Mouse (Mus musculus): ENCODE measurements around the gene Apobec3. TPM values are rescaled to one million over a fixed set of nuclear protein-coding genes. Genes with fewer than 3 reads are reported as not detected.

Gene Apobec3
- polyA plus RNA-seq, 2 experiments = 12.0 to 18.0 TPM

DNA sequence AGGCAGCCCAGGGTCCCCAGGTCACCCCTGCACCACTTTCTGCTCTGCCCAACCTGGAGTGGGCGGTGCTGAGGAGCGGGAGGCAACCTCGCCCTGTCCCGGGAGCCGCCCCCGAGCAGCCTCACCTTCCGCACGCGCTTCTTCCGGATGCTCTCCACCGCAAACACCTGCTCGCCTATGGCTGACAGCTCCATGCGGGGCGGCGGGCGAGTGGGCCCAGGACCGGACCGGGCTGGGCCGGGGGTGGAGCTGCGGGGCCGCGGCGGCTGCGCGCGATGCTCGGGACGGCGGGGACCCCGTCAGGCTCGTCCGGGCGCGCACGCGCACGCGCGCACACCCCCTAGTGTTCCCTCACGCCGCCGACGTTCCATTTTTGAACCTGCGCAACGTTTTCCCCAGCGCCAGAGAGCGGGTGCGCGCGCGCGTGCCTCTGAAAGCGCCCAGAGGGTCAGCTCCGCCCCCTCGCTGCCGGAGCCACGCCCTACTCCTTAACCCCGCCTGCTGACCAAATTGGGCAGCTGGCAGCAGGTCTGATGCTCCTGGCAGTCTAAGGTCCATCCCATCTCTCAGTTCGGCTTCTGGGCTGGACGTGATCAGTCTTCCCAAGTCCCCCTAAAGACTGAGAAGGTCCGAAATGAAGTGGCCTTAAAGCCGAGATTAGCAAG, 41.0 kb downstream of the Apobec3 start:
- ATAC-seq (ENCODE audit: low FRiP score, low read depth) (peak; percentile 38; the same call in 1 of the 2 replicates), DNase-seq (ENCODE audit: low spot score) (peak; percentile 71)
- WGBS = 2% methylated on average over 41 of the region's 62 CpGs
- peak overlapping the region; percentile 84 for H3K4me2 ChIP-seq (replicated peaks; ENCODE audit: low read depth, low read length, severe bottlenecking)
- peaks cover 36% of the 10 kb centered on the region for H3K27me3 ChIP-seq (ENCODE audit: control insufficient read depth, insufficient read depth, low read length)
- H3K4me1 ChIP-seq (ENCODE audit: control insufficient read depth, insufficient read depth, low read length) = peaks cover 10% of the 10 kb centered on the region
- H3K9ac ChIP-seq (ENCODE audit: low read depth, low read length, severe bottlenecking) = peak overlapping the region; percentile 55
- no peaks in the 10 kb centered on the region for H3K9me3 ChIP-seq (ENCODE audit: control insufficient read depth, low read length)
- no peaks in the 10 kb centered on the region for H3K36me3 ChIP-seq (ENCODE audit: control insufficient read depth, insufficient read depth, low read length)
- TF ChIP-seq POLR2A (IDR thresholded peaks at IDR 0.05; ENCODE audit: borderline replicate concordance, extremely low read depth, insufficient read depth, insufficient read length) = no peak
- H3K27ac ChIP-seq (replicated peaks; ENCODE audit: low read depth, low read length) = no peak overlapping the region
- H3K4me3 ChIP-seq (replicated peaks; ENCODE audit: low read length) = peak overlapping the region; percentile 60

GRCm38 (mm10) chr15:79933052-79933669, 41.7 kb downstream of the Apobec3 start:
- Histone ChIP-seq H3K4me2 (replicated peaks; ENCODE audit: low read depth, low read length, severe bottlenecking) (peak overlapping the region; percentile 84), H3K9ac (ENCODE audit: low read depth, low read length, severe bottlenecking) (no peak overlapping the region), H3K36me3 (ENCODE audit: control insufficient read depth, insufficient read depth, low read length) (no peaks in the 10 kb centered on the region), H3K9me3 (ENCODE audit: control insufficient read depth, low read length) (no peaks in the 10 kb centered on the region), H3K27me3 (ENCODE audit: control insufficient read depth, insufficient read depth, low read length) (peaks cover 36% of the 10 kb centered on the region), H3K27ac (replicated peaks; ENCODE audit: low read depth, low read length) (no peak overlapping the region), H3K4me3 (replicated peaks; ENCODE audit: low read length) (peak overlapping the region; percentile 60), H3K4me1 (ENCODE audit: control insufficient read depth, insufficient read depth, low read length) (peaks cover 8% of the 10 kb centered on the region)
- 4% methylated on average over 22 of the region's 22 CpGs for WGBS
- ATAC-seq (ENCODE audit: low FRiP score, low read depth) (no peak), DNase-seq (ENCODE audit: low spot score) (no peak)
- TF ChIP-seq POLR2A (IDR thresholded peaks at IDR 0.05; ENCODE audit: borderline replicate concordance, extremely low read depth, insufficient read depth, insufficient read length) = no peak

DNA sequence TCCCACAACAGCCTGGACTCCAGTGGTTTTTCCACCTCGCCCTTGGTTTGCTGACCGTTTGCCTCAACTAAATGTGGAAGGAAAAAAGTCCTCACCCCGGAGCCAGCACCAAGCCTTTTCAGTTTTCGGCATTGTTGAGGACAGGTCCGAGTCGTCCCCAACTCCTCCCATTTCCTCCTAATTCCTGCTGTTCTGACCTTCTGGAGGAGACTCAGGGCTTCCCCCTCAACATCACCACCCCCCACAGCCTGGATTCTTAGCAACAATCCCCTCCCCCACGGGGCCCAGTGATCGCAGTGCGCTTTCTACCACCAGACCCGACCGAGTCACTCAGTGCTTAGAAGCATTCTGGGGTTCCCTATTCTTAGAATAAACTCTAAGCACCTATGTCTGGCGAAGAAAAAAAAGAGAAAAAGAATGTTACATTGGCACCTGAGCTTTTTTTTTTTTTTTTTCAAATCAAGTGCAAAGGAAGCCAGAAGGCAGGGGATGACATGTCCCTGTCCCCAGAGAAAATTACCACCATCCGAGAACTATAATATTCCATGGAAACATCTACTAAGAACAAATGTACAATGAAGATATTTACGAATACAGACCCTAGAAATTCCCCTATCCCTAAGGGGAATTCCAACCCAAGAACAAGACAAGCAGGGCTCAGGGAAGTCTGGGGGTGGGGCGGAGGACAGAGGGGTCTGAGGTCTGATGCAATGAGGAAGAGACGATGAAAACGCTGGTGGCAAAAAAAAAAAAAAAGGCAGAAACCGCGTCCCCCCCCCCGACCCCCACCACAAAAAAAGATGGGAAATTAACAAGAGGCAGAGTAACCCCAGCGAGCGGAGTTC, 42.4 kb downstream of the Apobec3 start:
- Histone ChIP-seq H3K4me2 (replicated peaks; ENCODE audit: low read depth, low read length, severe bottlenecking) (peak overlapping the region; percentile 13), H3K27ac (replicated peaks; ENCODE audit: low read depth, low read length) (no peak overlapping the region), H3K36me3 (ENCODE audit: control insufficient read depth, insufficient read depth, low read length) (no peaks in the 10 kb centered on the region), H3K9me3 (ENCODE audit: control insufficient read depth, low read length) (no peaks in the 10 kb centered on the region), H3K4me3 (replicated peaks; ENCODE audit: low read length) (no peak overlapping the region), H3K4me1 (ENCODE audit: control insufficient read depth, insufficient read depth, low read length) (peaks cover 8% of the 10 kb centered on the region), H3K9ac (ENCODE audit: low read depth, low read length, severe bottlenecking) (no peak overlapping the region), H3K27me3 (ENCODE audit: control insufficient read depth, insufficient read depth, low read length) (peaks cover 36% of the 10 kb centered on the region)
- no peak for DNase-seq (ENCODE audit: low spot score)
- WGBS = 2% methylated on average over 21 of the region's 22 CpGs
- TF ChIP-seq POLR2A (IDR thresholded peaks at IDR 0.05; ENCODE audit: borderline replicate concordance, extremely low read depth, insufficient read depth, insufficient read length) = no peak
- ATAC-seq (ENCODE audit: low FRiP score, low read depth) = no peak

DNA sequence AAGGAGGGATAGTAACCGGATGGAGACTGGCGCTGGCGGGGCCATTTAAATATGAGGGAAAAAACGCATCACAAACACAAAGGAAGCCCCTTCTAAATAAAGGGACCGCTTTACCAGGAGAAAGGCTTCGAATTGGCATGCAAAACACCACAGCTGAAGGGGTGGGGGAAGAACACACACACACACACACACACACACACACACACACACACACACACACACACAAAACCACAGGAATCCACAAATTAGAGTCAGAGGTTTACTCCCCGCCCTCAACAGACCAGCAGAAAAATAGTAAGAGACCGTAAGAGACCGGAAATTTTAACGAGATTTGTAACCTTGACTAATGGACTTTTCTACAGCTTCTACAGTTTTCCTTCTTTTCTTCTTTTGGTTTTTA, 43.3 kb downstream of the Apobec3 start:
- no peak overlapping the region for H3K4me3 ChIP-seq (replicated peaks; ENCODE audit: low read length)

DNA sequence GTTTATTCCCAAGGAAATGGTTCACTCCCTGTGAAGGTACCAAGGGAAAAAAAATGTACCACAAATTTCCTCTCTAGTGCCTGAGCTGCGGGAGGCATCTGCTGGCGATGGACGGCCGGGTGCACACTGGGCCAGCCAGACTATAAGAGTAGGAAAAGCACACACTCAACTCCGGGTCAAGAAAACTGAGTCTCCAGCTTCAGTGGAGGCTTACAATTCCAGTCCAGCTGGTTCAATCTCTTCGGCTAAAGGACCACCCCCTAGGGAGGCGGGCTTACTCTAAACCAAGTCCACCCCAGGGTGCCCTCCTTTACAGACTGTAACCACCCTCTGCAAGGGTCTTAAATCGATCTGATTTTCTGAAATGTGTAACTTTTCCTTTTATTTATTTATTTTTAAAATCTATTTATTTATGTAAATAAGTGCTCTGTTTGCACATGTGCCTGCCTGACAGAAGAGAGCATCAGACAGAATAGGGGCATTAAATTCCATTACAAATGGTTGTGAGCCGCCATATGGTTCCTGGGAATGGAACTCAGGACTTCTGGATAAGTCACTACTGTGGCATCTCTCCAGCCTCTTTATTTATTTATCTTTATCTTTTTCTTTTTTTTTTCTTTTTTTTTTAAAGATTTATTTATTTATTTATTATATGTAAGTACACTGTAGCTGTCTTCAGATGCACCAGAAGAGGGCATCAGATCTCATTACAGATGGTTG, 44.4 kb downstream of the Apobec3 start:
- Histone ChIP-seq H3K4me1 (ENCODE audit: control insufficient read depth, insufficient read depth, low read length) (peaks cover 8% of the 10 kb centered on the region), H3K36me3 (ENCODE audit: control insufficient read depth, insufficient read depth, low read length) (no peaks in the 10 kb centered on the region), H3K4me2 (replicated peaks; ENCODE audit: low read depth, low read length, severe bottlenecking) (no peak overlapping the region), H3K9me3 (ENCODE audit: control insufficient read depth, low read length) (no peaks in the 10 kb centered on the region), H3K27me3 (ENCODE audit: control insufficient read depth, insufficient read depth, low read length) (peaks cover 36% of the 10 kb centered on the region), H3K9ac (ENCODE audit: low read depth, low read length, severe bottlenecking) (no peak overlapping the region), H3K27ac (replicated peaks; ENCODE audit: low read depth, low read length) (no peak overlapping the region), H3K4me3 (replicated peaks; ENCODE audit: low read length) (no peak overlapping the region)
- WGBS = 16% methylated on average over 9 of the region's 9 CpGs
- no peak for DNase-seq (ENCODE audit: low spot score)
- no peak for ATAC-seq (ENCODE audit: low FRiP score, low read depth)
- no peak for TF ChIP-seq POLR2A (IDR thresholded peaks at IDR 0.05; ENCODE audit: borderline replicate concordance, extremely low read depth, insufficient read depth, insufficient read length)

More for the DNA sequence above, 43.3 kb downstream of the Apobec3 start:
- H3K9ac ChIP-seq (ENCODE audit: low read depth, low read length, severe bottlenecking) = no peak overlapping the region
- H3K36me3 ChIP-seq (ENCODE audit: control insufficient read depth, insufficient read depth, low read length) = no peaks in the 10 kb centered on the region
- H3K27ac ChIP-seq (replicated peaks; ENCODE audit: low read depth, low read length) = no peak overlapping the region
- no peaks in the 10 kb centered on the region for H3K9me3 ChIP-seq (ENCODE audit: control insufficient read depth, low read length)
- H3K4me2 ChIP-seq (replicated peaks; ENCODE audit: low read depth, low read length, severe bottlenecking) = peak overlapping the region; percentile 13; the same call in 1 of the 2 replicates
- TF ChIP-seq POLR2A (IDR thresholded peaks at IDR 0.05; ENCODE audit: borderline replicate concordance, extremely low read depth, insufficient read depth, insufficient read length) = no peak
- ATAC-seq (ENCODE audit: low FRiP score, low read depth) (no peak), DNase-seq (ENCODE audit: low spot score) (no peak)
- 4% methylated on average over 10 of the region's 10 CpGs for WGBS
- H3K4me1 ChIP-seq (ENCODE audit: control insufficient read depth, insufficient read depth, low read length) = peaks cover 8% of the 10 kb centered on the region
- peaks cover 36% of the 10 kb centered on the region for H3K27me3 ChIP-seq (ENCODE audit: control insufficient read depth, insufficient read depth, low read length)
